Mouse (Mus musculus): Measurements from ENCODE around the gene Etfa.

Gene Etfa

DNA sequence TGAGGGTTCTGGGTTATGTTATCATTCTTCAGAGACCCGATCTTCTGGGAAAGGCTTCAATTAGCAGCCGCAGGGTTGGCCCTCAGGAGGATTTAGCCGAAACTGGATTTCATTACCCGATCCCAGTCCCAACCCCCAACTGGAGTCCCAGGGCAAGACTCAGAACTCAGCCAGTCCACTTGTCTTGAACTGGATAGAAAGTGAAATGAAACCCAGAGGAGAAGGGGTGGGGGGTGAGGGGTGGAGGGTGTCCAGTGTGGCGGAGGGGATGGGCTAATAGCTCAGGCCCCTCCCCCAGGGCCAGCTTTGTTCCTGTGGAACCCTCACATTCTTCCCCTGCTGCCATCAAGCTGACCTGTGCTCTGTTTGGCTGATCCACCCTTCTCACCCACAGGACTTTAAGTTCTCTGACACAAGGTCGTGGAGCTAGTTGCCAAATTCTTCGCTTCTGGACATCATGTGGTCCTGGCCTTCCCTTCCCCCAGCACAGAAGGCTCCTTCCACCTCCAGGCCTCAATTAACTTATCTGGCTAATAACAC, 86.7 kb downstream of the Etfa start:
- no peak for DNase-seq (ENCODE audit: low spot score in 2 of 2)

DNA sequence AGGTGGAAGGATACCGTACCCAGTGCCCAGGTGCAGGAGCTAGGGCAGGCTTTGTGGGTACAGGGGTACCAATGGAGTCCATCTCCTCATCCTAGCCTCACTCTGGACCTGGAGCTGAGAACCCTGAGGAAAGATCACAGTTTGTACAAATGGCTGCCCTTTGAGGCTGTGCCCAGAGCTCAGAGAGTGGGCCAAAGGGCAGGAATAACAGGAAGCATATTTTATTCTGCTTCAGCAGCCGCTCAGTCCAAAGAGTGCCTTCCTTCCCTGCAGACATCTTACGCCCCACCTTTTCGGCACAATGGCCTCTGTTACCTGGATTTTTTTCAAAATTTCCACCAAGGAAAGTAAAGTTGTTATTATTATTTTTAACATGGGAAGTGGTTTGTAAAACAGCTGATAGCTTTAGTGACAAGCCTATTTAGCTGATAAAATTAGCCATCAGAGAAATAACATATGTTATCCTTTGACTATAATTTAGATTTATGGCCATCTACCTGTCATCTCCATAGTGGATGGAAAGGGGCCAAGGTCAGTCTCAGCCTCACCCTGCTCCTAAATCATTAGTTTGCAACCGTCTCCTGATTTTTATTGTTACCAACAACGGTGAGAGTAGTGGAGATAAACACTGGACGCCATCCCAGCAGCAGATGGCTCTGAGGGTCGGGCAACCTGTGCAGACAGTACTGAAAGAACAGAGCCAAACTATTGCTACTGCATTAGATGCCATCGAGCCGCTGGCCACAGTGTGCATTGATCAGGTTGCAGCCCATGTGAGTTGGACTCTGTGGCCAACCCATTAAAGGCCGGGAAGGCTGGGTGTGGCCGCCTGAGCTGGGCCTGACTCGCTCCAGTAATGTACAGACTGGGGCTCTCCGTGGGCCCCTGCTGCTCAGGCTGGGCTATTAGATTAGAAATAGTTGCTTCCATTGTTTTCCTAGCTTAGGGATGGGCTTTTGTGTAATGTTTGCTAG, 88.3 kb downstream of the Etfa start:
- no peak for DNase-seq (ENCODE audit: low spot score in 2 of 2)

DNA sequence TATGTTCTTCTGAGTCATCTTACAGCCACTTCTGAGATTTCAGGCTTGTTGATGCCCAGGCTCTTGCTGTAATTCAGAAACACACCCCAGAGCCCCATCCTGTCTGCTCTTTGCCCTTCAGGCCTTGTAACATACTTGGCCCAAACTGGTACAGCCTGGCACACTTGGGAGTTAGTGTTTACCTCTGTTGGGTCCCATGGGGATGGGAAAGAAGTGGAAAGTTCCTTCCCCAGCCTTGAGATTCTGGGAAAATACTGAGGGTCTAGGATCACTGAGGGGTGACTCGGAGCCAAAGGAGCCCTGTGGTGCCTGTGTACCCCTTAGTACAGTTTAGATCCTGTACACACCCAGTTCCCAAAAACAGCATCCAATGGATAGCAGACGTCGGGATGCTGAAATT, 90.3 kb downstream of the Etfa start:
- DNase-seq (ENCODE audit: low spot score in 2 of 2) = no peak

DNA sequence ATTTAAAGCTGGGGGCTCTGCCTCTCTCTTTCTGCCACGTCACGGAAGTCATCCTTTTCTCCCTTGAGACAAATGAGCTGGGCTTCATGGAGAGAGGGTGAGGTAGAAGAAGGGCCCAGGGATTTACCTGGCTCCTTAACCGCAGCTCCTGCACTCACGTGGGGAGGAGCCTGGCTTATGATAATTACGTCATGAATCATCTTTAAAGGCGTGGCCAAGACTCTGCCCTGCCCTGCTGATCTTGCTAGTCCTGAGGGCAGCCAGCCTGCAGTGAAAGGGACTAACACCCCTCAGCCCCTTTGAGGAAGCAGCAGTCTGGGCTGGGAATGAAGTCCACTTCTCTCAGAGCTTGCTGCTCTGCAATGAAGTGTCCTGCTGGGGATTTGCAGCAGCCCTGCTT, 100.9 kb downstream of the Etfa start:
- DNase-seq (ENCODE audit: low spot score in 2 of 2) = no peak

DNA sequence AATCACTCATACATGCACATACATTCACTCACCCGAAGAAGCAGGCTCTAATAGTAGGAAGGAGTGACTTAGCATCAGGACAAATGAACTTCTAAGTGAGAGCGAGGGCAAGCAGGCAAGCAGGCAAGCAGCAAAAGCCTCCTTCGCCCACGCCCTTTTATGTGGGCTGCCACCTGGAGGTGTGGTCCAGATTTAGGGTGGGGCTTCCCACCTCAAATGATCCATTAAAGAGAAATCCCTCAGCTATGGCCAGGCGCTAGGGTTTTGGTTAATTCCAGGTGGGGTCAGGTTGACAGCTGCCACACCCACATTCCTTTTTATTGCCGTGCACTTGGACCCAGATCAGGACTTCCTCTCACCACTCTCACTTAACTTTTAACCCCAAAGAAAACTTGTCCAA, 101.6 kb downstream of the Etfa start:
- DNase-seq (ENCODE audit: low spot score in 2 of 2) = no peak

DNA sequence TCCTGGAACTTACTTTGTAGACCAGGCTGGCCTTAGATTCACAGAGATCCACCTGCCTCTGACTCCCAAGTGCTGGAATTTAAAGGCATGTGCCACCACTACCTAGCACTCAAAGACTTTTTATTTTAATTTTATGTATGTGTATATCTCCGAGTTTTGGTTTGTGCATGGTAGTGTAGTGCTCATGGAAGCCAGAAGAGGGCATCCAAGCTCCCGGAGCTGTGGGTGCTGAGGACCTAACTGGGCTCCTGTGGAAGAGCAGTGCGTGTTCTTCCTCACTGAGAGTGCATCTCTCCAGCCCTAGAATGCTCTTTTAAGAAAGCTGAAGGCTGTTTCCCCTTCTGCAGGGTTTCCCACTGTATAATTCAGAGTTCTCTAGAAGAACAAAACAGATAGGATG, 102.2 kb downstream of the Etfa start:
- no peak for DNase-seq (ENCODE audit: low spot score in 2 of 2)

DNA sequence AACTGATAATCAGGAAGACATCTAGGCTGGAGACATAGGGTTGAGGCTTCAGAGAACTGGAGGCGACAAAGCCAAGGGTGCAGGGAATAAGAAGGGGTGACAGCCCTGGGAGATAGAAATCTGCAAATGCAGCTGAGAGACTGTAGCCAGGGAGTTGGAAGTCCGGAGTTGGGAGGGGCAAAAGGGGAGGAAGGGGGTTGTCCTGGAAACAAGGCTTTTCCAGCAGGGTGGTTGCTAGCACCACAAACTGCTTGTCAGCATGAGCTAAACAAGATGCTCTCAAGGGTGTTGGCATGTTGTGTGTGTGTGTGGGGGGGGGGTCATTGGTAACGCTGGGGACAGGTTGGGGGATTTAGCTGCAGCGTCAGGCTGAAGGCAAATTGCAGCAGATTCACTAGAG, 103.2 kb downstream of the Etfa start:
- DNase-seq (ENCODE audit: low spot score in 2 of 2) = no peak

DNA sequence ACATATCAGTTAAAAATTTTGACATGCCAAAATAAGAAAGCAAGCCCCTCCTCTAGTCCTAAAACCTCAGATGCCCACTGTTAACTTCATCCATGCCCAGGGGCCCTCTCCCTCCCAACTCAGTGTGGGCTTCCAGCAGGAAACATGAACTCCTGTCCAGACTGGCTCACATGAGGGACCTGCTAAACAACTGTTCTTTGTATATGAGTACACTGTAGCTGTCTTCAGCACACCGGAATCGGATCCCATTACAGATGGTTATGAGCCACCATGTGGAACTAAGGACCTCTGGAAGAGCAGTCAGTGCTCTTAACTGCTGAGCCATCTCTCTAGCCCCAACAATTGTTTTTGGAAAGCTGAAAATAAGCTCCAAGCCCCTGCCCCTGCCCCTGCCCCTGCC, 105.3 kb downstream of the Etfa start:
- no peak for DNase-seq (ENCODE audit: low spot score in 2 of 2)

DNA sequence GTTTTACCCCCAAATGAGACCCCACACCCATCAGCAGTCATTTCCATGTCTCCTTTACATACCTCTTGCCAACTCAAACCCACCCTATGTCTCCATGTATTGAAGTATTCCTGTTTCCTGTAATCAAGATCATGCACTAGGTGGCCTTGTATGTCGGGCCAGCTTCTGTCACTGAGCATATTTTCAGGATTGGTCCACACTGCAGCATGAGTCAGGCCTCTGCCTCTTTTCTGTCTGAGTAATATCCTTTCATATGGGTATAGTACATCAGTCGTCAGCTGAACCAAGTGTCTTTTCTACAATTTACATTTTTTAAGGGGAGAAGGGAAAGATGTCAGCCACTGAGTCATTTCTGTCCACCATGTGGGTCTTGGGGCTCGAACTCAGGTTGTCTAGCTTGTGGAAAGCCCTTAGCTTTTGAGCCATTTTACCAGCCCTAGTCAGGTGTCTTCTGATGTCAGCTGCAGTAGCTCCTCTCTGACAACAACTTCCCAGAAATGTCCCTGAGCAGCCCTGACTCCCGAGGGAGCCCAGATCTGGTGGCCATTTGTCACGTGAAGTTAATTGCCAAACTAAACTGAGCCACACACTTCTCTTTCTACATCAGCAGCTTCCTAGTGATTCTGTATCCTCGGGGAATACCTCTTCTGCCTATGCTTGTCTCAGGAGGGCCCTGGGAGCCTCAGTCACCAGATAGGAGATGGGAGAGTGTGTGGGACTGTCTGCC, 106.9 kb downstream of the Etfa start:
- no peak for DNase-seq (ENCODE audit: low spot score in 2 of 2)
